Mouse (Mus musculus): Measurements from ENCODE around the gene BC048403. TPM values are rescaled to one million over a fixed set of nuclear protein-coding genes. Genes with fewer than 3 reads are reported as not detected.

The BC048403 gene
- polyA plus RNA-seq, 1 experiment = 6.6 TPM

Other genes with a start within 250 kb of the BC048403 start
- gene Tbk1, start 153.2 kb upstream of the BC048403 start, polyA plus RNA-seq (2012; rRNA removed) = 30.6 and 35.6 TPM in 2 replicates
- 40.7 and 46.5 TPM in 2 replicates for gene Xpot, start 113.6 kb upstream of the BC048403 start, polyA plus RNA-seq (2012; rRNA removed)
- gene D930020B18Rik, start 98.3 kb upstream of the BC048403 start, polyA plus RNA-seq (2012; rRNA removed) = 0.03 and 0.19 TPM in 2 replicates

Data from urinary bladder, adult 2 months (tissue).